Mouse (Mus musculus): ENCODE results near the gene Vti1b. TPM values are rescaled to one million over a fixed set of nuclear protein-coding genes. Genes with fewer than 3 reads are reported as not detected.

The Vti1b gene
- total RNA-seq, 2 experiments from 2014 or later, result 111 to 131 TPM

- no peak for DNase-seq
Observed at GRCm38 (mm10) chr12:79138999-79139398, 33.5 kb downstream of the Vti1b start.

- DNase-seq, result no peak
Observed at GRCm38 (mm10) chr12:79136949-79137348, 35.5 kb downstream of the Vti1b start.

- no peak for DNase-seq
Observed at GRCm38 (mm10) chr12:79135105-79135504, 37.4 kb downstream of the Vti1b start.

- DNase-seq, result no peak
Observed at GRCm38 (mm10) chr12:79134676-79135075, 37.8 kb downstream of the Vti1b start.

- DNase-seq, result no peak
Observed at GRCm38 (mm10) chr12:79131706-79132460, 40.6 kb downstream of the Vti1b start.

- DNase-seq, result no peak
Observed at GRCm38 (mm10) chr12:79131178-79131675, 41.2 kb downstream of the Vti1b start.

GRCm38 (mm10) chr12:79130299-79131177 lies 41.9 kb downstream of the Vti1b start, which contains the start of gene Arg2:
Gene Arg2 (plus strand): TSS chr12:79130777.
- peak; percentile 73 to 79 for DNase-seq

GRCm38 (mm10) chr12:79122820-79123219 lies 49.6 kb downstream of the Vti1b start:
- no peak for DNase-seq

GRCm38 (mm10) chr12:79118991-79119390 lies 53.5 kb downstream of the Vti1b start:
- DNase-seq, result no peak

Other genes starting within 250 kb of the Vti1b start
- 10 to 100 TPM in 1 of 2 experiments, 1 to 10 TPM in 1; 7.2 to 10.1 TPM for gene Tmem229b, start 165.0 kb downstream of the Vti1b start, total RNA-seq (2021)
- gene Plekhh1, start 143.5 kb downstream of the Vti1b start, total RNA-seq (2021), result 1 to 10 TPM; 1.5 to 2.2 TPM
- 10 to 100 TPM in 1 of 2 experiments, 1 to 10 TPM in 1; 7.8 to 11.6 TPM for gene Pigh, start 83.0 kb downstream of the Vti1b start, total RNA-seq (2021)
- gene Arg2, start 41.9 kb downstream of the Vti1b start, total RNA-seq (2021), result under 1 TPM; 0.33 to 0.56 TPM
- 10 to 100 TPM; 18.5 to 28.2 TPM for gene Rdh11, start 19.6 kb upstream of the Vti1b start, total RNA-seq (2021)
- under 1 TPM; 0.43 TPM for gene Rdh12, start 36.2 kb upstream of the Vti1b start, total RNA-seq (2021)
- 10 to 100 TPM; 20.5 to 24.4 TPM for gene Zfyve26, start 123.6 kb upstream of the Vti1b start, total RNA-seq (2021)
- gene Rad51b, start 124.6 kb upstream of the Vti1b start, total RNA-seq (2021), result under 1 TPM; 0.49 to 0.63 TPM

Data from adrenal gland, postnatal 36 days (tissue).